Mouse (Mus musculus) heart, adult 2 months (tissue): ENCODE measurements around the gene Robo2.

ENCODE experiments used
- CTCF ChIP-seq: fragments of 200-600 bp; IDR thresholded peaks from 2 replicates; pipeline ENCODE4 v1.8.1; 2022; ENCODE audit warnings: antibody characterized with exemption, mild to moderate bottlenecking, moderate library complexity
- POLR2A ChIP-seq: fragments of 200-500 bp; IDR thresholded peaks from 2 replicates; pipeline ENCODE4 v1.6.1; 2011; ENCODE audit warnings: mild to moderate bottlenecking, low read depth, low read length, control low read depth; ENCODE audit not compliant: insufficient read depth

DNA sequence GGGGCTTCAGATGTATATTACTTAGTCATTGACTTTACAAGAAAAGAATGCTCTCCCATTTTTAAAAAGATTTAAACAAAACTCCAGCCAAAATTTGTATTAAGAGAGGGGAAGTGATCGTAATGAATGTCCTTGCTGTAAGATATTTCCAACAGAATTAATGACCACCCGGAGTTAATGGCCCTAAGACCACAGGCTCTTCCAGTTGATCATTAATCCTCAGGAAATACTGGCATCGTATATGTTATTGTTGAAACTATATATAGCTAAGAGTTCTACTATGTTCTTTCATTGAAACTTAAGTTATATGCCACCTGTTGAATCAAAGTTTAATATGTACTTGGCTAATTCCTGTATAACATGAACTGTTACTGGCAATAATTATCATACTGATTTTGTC, 46.5 kb upstream of the Robo2 start:
- TF ChIP-seq CTCF (no peak), POLR2A (no peak)
